Mouse (Mus musculus) liver, postnatal 0 days (tissue): ENCODE results near the gene Kcnj15. TPM values are rescaled to one million over a fixed set of nuclear protein-coding genes. Genes with fewer than 3 reads are reported as not detected.

Experiments used
- ATAC-seq: fragments of 200-750 bp; cut with Nextera tagmentation; 2 replicates; pipeline ENCODE4 v1.8.0; 2017; ENCODE audit warnings: mild to moderate bottlenecking, moderate library complexity
- DNase-seq: peaks from one replicate; pipeline ENCODE4 v3.0.0-alpha.2; 2016
- H3K27ac ChIP-seq: fragments of 300-500 bp; sonication (generic); 2 replicates; pipeline ENCODE4 v1.5.1; 2014; ENCODE audit warnings: antibody characterized with exemption, moderate library complexity, mild to moderate bottlenecking, low read depth
- H3K27me3 ChIP-seq: fragments of 300-500 bp; sonication (generic); 2 replicates; pipeline ENCODE4 v1.6.1; 2014; ENCODE audit warnings: low read length, control low read depth, mixed read lengths; ENCODE audit not compliant: insufficient read depth
- H3K36me3 ChIP-seq: fragments of 300-500 bp; sonication (generic); replicated peaks from 2 replicates; pipeline ENCODE4 v1.6.1; 2014; ENCODE audit warnings: mild to moderate bottlenecking, control low read depth, low read length, moderate library complexity, mixed read lengths; ENCODE audit not compliant: insufficient read depth
- H3K4me1 ChIP-seq: fragments of 300-500 bp; sonication (generic); 2 replicates; pipeline ENCODE4 v1.6.1; 2014; ENCODE audit warnings: antibody characterized with exemption, mild to moderate bottlenecking, control low read depth; ENCODE audit not compliant: insufficient read depth
- H3K4me2 ChIP-seq: fragments of 300-500 bp; sonication (generic); 2 replicates; pipeline ENCODE4 v1.6.1; 2014; ENCODE audit warnings: low read depth, mild to moderate bottlenecking, low read length, moderate library complexity, mixed read lengths
- H3K4me3 ChIP-seq: fragments of 300-500 bp; sonication (generic); 2 replicates; pipeline ENCODE4 v1.5.1; 2014; ENCODE audit warnings: low read depth, low read length
- H3K9ac ChIP-seq: fragments of 300-500 bp; sonication (generic); replicated peaks from 2 replicates; pipeline ENCODE4 v1.6.1; 2014; ENCODE audit warnings: mild to moderate bottlenecking, moderate library complexity
- H3K9me3 ChIP-seq: fragments of 300-500 bp; sonication (generic); 2 replicates; pipeline ENCODE4 v1.6.1; 2016; ENCODE audit warnings: mild to moderate bottlenecking, control low read depth, low read length, mixed read lengths
- CTCF ChIP-seq: sonication (generic); IDR thresholded peaks from 2 replicates; pipeline ENCODE4 v1.5.1; 2016; ENCODE audit warnings: antibody characterized with exemption, low read depth
- EP300 ChIP-seq: IDR thresholded peaks from 2 replicates; pipeline ENCODE4 v1.6.1; 2016; ENCODE audit warnings: antibody characterized with exemption, low read depth, mild to moderate bottlenecking
- WGBS: fragments of 180-500 bp; shearing (Covaris S2); extraction: QIAGEN DNeasy Blood & Tissue Kit; methylation state at CpG from one replicate; pipeline ENCODE4 v1.1.7; 2014; ENCODE audit not compliant: insufficient replicate concordance; 5-methylcytosine and 5-hydroxymethylcytosine counted together
- polyA plus RNA-seq: library from polyadenylated mRNA; unstranded; fragments of >200 nt; fragmentation: Nextera tagmentation; extraction: Ambion mirVana; gene quantifications from 2 replicates; pipeline ENCODE4 v1.2.1, GENCODE M21; 2015

Kcnj15 gene
- polyA plus RNA-seq, 1 experiment from 2014 or later = 0.25 TPM

DNA sequence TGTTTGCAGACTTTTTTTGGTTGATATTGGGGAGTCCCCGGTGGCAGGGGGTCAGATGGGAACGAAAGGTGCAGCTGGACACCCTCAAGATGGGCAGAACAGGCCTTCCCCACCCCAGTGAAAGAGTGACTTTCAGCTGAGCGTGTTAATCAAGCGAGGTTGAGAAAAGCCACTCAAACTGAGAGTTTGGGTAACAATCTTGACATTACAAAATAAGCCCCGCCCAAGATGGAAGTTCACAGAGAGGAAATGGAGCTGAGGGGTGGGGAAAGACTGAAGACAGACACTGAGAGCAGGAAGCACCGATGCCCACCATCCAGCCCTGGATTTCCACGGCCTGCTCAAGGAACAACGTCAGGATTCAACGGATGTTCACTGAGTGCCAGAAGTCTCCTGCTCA is 91.2 kb downstream of the Kcnj15 start:
- Histone ChIP-seq H3K27ac (0 out of 2 replicates have a peak overlapping the region, but pooled peaks have one; percentile 62), H3K27me3 (no peaks in the 10 kb centered on the region), H3K4me1 (0 out of 2 replicates have a peak, but pooled peaks cover 7% of the 10 kb centered on the region), H3K9ac (no peak overlapping the region), H3K4me3 (no peak overlapping the region), H3K9me3 (no peaks in the 10 kb centered on the region), H3K4me2 (no peak overlapping the region), H3K36me3 (no peaks in the 10 kb centered on the region)
- TF ChIP-seq EP300 = no peak
- no peak for TF ChIP-seq CTCF
- no peak for ATAC-seq
- 59% methylated on average over 9 of the region's 9 CpGs for WGBS
- DNase-seq = no peak

DNA sequence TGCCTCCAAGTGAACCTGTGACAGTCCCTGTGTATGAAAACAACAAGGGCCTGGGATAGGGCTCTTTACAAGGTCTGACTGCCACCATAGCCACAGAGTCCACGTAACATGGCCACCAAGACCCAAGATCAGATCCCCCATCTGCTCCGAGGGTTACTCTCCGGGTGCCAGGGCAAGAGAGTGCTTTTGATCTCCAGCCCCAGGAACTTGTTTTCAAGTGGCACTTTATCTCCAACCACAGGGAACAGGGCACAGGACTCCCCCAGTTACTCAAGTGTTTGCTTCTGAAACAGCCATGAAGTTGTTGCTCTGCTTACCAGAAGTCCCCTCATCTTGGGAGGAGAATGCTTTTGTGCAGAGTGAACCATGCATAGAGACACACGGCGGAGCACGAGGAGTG is 92.0 kb downstream of the Kcnj15 start:
- DNase-seq (no peak), ATAC-seq (no peak)
- no peaks in the 10 kb centered on the region for H3K36me3 ChIP-seq
- peak overlapping the region; percentile 62 for H3K27ac ChIP-seq
- TF ChIP-seq EP300 = no peak
- no peak for TF ChIP-seq CTCF
- H3K4me2 ChIP-seq = no peak overlapping the region; the same call in 1 of the 2 replicates
- no peaks in the 10 kb centered on the region for H3K27me3 ChIP-seq
- H3K9me3 ChIP-seq = no peaks in the 10 kb centered on the region
- H3K9ac ChIP-seq = no peak overlapping the region
- no peak overlapping the region for H3K4me3 ChIP-seq
- H3K4me1 ChIP-seq = 0 out of 2 replicates have a peak, but pooled peaks cover 7% of the 10 kb centered on the region
- 66% methylated on average over 6 of the region's 6 CpGs for WGBS

DNA sequence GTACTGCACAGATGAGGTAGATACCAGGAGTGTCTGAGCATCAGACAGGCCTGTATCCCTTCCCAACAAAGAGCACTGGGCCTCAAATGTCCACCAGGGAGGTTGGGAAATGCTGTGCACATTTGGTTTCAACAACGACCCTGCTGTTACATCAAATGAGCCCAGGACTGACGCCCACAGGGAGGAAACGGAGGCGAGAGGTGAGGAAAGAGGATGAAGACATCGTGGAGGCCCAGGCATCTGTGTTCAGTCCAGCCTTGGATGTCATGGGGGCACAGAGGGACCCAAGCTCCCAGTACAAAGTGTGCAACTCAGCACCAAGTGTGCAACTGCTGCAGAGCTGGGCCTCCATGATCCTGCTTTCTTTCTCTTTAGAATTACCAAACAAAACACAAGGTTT is 92.4 kb downstream of the Kcnj15 start:
- no peak overlapping the region for H3K4me2 ChIP-seq
- no peaks in the 10 kb centered on the region for H3K9me3 ChIP-seq
- DNase-seq (peak; percentile 39), ATAC-seq (peak; percentile 44)
- H3K36me3 ChIP-seq = no peaks in the 10 kb centered on the region
- 0 out of 2 replicates have a peak, but pooled peaks cover 7% of the 10 kb centered on the region for H3K4me1 ChIP-seq
- no peak overlapping the region for H3K9ac ChIP-seq
- H3K27me3 ChIP-seq = no peaks in the 10 kb centered on the region
- TF ChIP-seq EP300 = no peak
- TF ChIP-seq CTCF = no peak
- H3K4me3 ChIP-seq = no peak overlapping the region
- 72% methylated on average over 5 of the region's 5 CpGs for WGBS
- H3K27ac ChIP-seq = peak overlapping the region; percentile 62
